Mouse (Mus musculus): ENCODE data around the gene Klf2. TPM values are rescaled to one million over a fixed set of nuclear protein-coding genes. Genes with fewer than 3 reads are reported as not detected.

Klf2 gene
- polyA plus RNA-seq, 1 experiment from 2014 or later, result 9.5 TPM

- Histone ChIP-seq H3K27me3 (ENCODE audit: control insufficient read depth, insufficient read depth, low read length) (no peaks in the 10 kb centered on the region), H3K27ac (replicated peaks) (no peak overlapping the region), H3K4me2 (replicated peaks; ENCODE audit: low read depth) (peak overlapping the region; percentile 36; the same call in 1 of the 2 replicates), H3K9me3 (ENCODE audit: control insufficient read depth, low read length) (no peaks in the 10 kb centered on the region), H3K4me3 (ENCODE audit: low read depth, low read length) (peak overlapping the region; percentile 12; the same call in 1 of the 2 replicates), H3K36me3 (ENCODE audit: control insufficient read depth, insufficient read depth, low read length) (peaks cover 3% of the 10 kb centered on the region; the same call in 1 of the 2 replicates), H3K9ac (ENCODE audit: low read length) (no peak overlapping the region), H3K4me1 (replicated peaks; ENCODE audit: control insufficient read depth, insufficient read depth) (no peaks in the 10 kb centered on the region; the same call in 1 of the 2 replicates)
- 40% methylated on average over 7 of the region's 7 CpGs for WGBS
- TF ChIP-seq CTCF (IDR thresholded peaks at IDR 0.05; ENCODE audit: low read depth), result no peak
- TF ChIP-seq EP300 (optimal IDR thresholded peaks at IDR 0.05), result no peak
- ATAC-seq (ENCODE audit: low FRiP score, low TSS enrichment) (no peak), DNase-seq (ENCODE audit: low spot score) (peak; percentile 45)
Observed at GRCm38 (mm10) chr8:72322471-72322889, 3.6 kb downstream of the Klf2 start.

GRCm38 (mm10) chr8:72323131-72323725 lies 4.4 kb downstream of the Klf2 start:
- H3K4me2 ChIP-seq (replicated peaks; ENCODE audit: low read depth), result no peak overlapping the region; the same call in 1 of the 2 replicates
- H3K9me3 ChIP-seq (ENCODE audit: control insufficient read depth, low read length), result no peaks in the 10 kb centered on the region
- DNase-seq (ENCODE audit: low spot score) (no peak), ATAC-seq (ENCODE audit: low FRiP score, low TSS enrichment) (no peak)
- H3K27me3 ChIP-seq (ENCODE audit: control insufficient read depth, insufficient read depth, low read length), result no peaks in the 10 kb centered on the region
- peaks cover 3% of the 10 kb centered on the region; the same call in 1 of the 2 replicates for H3K36me3 ChIP-seq (ENCODE audit: control insufficient read depth, insufficient read depth, low read length)
- H3K4me3 ChIP-seq (ENCODE audit: low read depth, low read length), result no peak overlapping the region
- no peaks in the 10 kb centered on the region; the same call in 1 of the 2 replicates for H3K4me1 ChIP-seq (replicated peaks; ENCODE audit: control insufficient read depth, insufficient read depth)
- no peak overlapping the region for H3K27ac ChIP-seq (replicated peaks)
- 53% methylated on average over 6 of the region's 6 CpGs for WGBS
- TF ChIP-seq EP300 (optimal IDR thresholded peaks at IDR 0.05) (no peak), CTCF (IDR thresholded peaks at IDR 0.05; ENCODE audit: low read depth) (no peak)
- 0 out of 2 replicates have a peak overlapping the region, but pooled peaks have one; percentile 4 for H3K9ac ChIP-seq (ENCODE audit: low read length)

DNA sequence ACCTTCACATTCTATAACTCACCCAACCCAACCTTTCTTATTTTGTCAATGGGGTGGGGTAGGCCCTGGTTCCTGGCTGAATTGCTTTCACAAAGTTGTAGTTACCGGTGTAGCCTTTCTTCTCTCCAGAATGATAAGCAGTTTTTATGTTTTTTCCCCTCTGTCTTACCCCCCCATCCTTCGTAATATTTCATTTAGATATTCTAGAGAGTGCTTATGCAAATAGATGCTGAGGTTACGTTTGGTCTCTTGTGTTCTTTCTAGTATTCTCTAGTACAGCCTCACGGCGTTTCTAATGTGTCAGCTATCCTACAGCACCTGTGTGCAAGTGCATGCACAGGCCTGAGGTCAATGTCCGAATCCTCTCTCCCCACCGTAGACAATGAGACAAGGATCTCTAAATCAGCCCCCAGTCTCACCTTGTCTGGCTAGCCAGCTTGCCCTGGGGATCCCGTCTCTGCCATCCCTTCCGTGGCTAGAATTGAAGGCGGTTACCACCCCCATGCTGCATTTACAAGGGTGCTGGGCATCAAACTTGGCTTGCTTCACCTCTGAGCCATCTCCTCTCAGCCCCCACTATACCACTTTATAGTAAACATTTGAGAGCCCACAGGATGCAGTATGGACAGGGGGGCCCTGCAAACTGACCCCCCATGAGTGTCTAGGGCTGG lies 5.3 kb downstream of the Klf2 start:
- DNase-seq (ENCODE audit: low spot score), result no peak
- Histone ChIP-seq H3K9ac (ENCODE audit: low read length) (no peak overlapping the region), H3K4me3 (ENCODE audit: low read depth, low read length) (no peak overlapping the region), H3K27me3 (ENCODE audit: control insufficient read depth, insufficient read depth, low read length) (no peaks in the 10 kb centered on the region), H3K27ac (replicated peaks) (no peak overlapping the region), H3K4me2 (replicated peaks; ENCODE audit: low read depth) (no peak overlapping the region), H3K4me1 (replicated peaks; ENCODE audit: control insufficient read depth, insufficient read depth) (no peaks in the 10 kb centered on the region; the same call in 1 of the 2 replicates), H3K9me3 (ENCODE audit: control insufficient read depth, low read length) (no peaks in the 10 kb centered on the region), H3K36me3 (ENCODE audit: control insufficient read depth, insufficient read depth, low read length) (peaks cover 3% of the 10 kb centered on the region; the same call in 1 of the 2 replicates)
- TF ChIP-seq CTCF (IDR thresholded peaks at IDR 0.05; ENCODE audit: low read depth) (no peak), EP300 (optimal IDR thresholded peaks at IDR 0.05) (no peak)
- 83% methylated on average over 10 of the region's 10 CpGs for WGBS
- ATAC-seq (ENCODE audit: low FRiP score, low TSS enrichment), result no peak

DNA sequence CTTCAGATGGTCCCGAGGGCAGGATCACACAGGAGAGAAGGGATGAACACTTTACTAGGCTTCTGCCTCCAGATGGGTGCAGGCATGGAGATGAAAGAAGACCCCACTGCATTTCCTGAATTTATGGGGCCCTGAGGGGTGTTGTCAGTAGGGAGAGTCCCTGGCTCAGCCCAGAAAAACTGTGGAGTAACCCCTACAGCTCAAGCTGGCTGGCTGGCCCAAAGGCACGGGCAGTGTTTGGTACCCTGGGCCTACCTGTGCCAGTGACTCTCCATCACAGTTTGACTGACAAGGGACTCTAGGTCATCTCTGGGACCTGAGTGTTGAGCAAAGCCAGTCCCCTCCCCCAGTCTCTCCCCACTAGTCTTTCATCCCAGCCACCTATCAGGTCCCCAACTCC lies 5.9 kb downstream of the Klf2 start:
- WGBS, result 82% methylated on average over 2 of the region's 2 CpGs
- ATAC-seq (ENCODE audit: low FRiP score, low TSS enrichment), result no peak

DNA sequence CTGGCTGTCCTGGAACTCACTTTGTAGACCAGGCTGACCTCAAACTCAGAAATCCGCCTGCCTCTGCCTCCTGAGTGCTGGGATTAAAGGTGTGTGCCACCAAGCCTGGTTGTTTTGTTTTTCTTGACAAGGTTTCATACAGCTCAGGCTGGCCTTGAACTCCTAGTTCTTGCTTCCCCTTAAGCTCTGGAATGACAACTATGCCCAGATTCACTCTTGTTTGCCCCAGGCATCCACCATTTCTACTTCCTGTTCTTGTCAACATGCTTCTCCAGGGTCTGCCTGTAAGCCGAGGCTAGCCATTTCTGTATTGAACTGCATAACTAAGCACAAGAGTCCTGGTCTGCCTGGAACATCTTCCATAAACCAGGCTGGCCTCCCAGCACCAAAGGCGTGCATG lies 10.3 kb downstream of the Klf2 start:
- H3K27ac ChIP-seq (replicated peaks), result no peak overlapping the region
- no peaks in the 10 kb centered on the region for H3K36me3 ChIP-seq (ENCODE audit: control insufficient read depth, insufficient read depth, low read length)
- H3K27me3 ChIP-seq (ENCODE audit: control insufficient read depth, insufficient read depth, low read length), result no peaks in the 10 kb centered on the region
- no peak overlapping the region for H3K9ac ChIP-seq (ENCODE audit: low read length)
- TF ChIP-seq CTCF (IDR thresholded peaks at IDR 0.05; ENCODE audit: low read depth) (no peak), EP300 (optimal IDR thresholded peaks at IDR 0.05) (no peak)
- 92% methylated on average over 3 of the region's 3 CpGs for WGBS
- H3K4me3 ChIP-seq (ENCODE audit: low read depth, low read length), result no peak overlapping the region
- no peak overlapping the region for H3K4me2 ChIP-seq (replicated peaks; ENCODE audit: low read depth)
- H3K4me1 ChIP-seq (replicated peaks; ENCODE audit: control insufficient read depth, insufficient read depth), result no peaks in the 10 kb centered on the region
- ATAC-seq (ENCODE audit: low FRiP score, low TSS enrichment) (no peak), DNase-seq (ENCODE audit: low spot score) (no peak)
- H3K9me3 ChIP-seq (ENCODE audit: control insufficient read depth, low read length), result no peaks in the 10 kb centered on the region

More for the DNA sequence above, 5.9 kb downstream of the Klf2 start:
- no peaks in the 10 kb centered on the region for H3K9me3 ChIP-seq (ENCODE audit: control insufficient read depth, low read length)
- no peak overlapping the region for H3K4me2 ChIP-seq (replicated peaks; ENCODE audit: low read depth)
- no peak overlapping the region for H3K9ac ChIP-seq (ENCODE audit: low read length)
- no peak overlapping the region for H3K4me3 ChIP-seq (ENCODE audit: low read depth, low read length)
- no peaks in the 10 kb centered on the region; the same call in 1 of the 2 replicates for H3K4me1 ChIP-seq (replicated peaks; ENCODE audit: control insufficient read depth, insufficient read depth)
- DNase-seq (ENCODE audit: low spot score), result no peak
- no peak for TF ChIP-seq EP300 (optimal IDR thresholded peaks at IDR 0.05)
- TF ChIP-seq CTCF (IDR thresholded peaks at IDR 0.05; ENCODE audit: low read depth), result no peak
- no peak overlapping the region for H3K27ac ChIP-seq (replicated peaks)
- no peaks in the 10 kb centered on the region for H3K27me3 ChIP-seq (ENCODE audit: control insufficient read depth, insufficient read depth, low read length)
- peaks cover 3% of the 10 kb centered on the region; the same call in 1 of the 2 replicates for H3K36me3 ChIP-seq (ENCODE audit: control insufficient read depth, insufficient read depth, low read length)
